Mouse (Mus musculus): ENCODE measurements around the gene Dpf2. TPM values are rescaled to one million over a fixed set of nuclear protein-coding genes. Genes with fewer than 3 reads are reported as not detected.

Gene Dpf2
- total and polyA plus RNA-seq, 2 experiments from 2014 or later = 61.4 to 91.8 TPM

GRCm38 (mm10) chr19:5849843-5850527 lies 62.8 kb downstream of the Dpf2 start:
- TF ChIP-seq CTCF (IDR thresholded peaks at IDR 0.05; ENCODE audit: low read depth) (peak; percentile 97), EP300 (IDR thresholded peaks at IDR 0.05; ENCODE audit: low read depth) (peak; percentile 99)
- H3K36me3 ChIP-seq (replicated peaks; ENCODE audit: control insufficient read depth, insufficient read depth, low read length) = peaks cover 17% of the 10 kb centered on the region
- DNase-seq (ENCODE audit: low spot score) = peak; percentile 90
- H3K27ac ChIP-seq (ENCODE audit: low read depth) = peak overlapping the region; percentile 99
- 21% methylated on average over 11 of the region's 11 CpGs for WGBS
- no peaks in the 10 kb centered on the region for H3K9me3 ChIP-seq (replicated peaks; ENCODE audit: control insufficient read depth, low read length)
- H3K27me3 ChIP-seq (ENCODE audit: control insufficient read depth, insufficient read depth, low read length) = no peaks in the 10 kb centered on the region
- peak overlapping the region; percentile 60 for H3K4me2 ChIP-seq (ENCODE audit: low read depth, low read length)
- H3K9ac ChIP-seq (replicated peaks; ENCODE audit: low read depth, low read length) = 0 out of 2 replicates have a peak overlapping the region, but pooled peaks have one; percentile 65
- peaks cover 58% of the 10 kb centered on the region for H3K4me1 ChIP-seq (ENCODE audit: control insufficient read depth, insufficient read depth)
- peak; percentile 22 for ATAC-seq (ENCODE audit: insufficient read depth, low read depth)
- H3K4me3 ChIP-seq (ENCODE audit: low read depth, low read length) = no peak overlapping the region

DNA sequence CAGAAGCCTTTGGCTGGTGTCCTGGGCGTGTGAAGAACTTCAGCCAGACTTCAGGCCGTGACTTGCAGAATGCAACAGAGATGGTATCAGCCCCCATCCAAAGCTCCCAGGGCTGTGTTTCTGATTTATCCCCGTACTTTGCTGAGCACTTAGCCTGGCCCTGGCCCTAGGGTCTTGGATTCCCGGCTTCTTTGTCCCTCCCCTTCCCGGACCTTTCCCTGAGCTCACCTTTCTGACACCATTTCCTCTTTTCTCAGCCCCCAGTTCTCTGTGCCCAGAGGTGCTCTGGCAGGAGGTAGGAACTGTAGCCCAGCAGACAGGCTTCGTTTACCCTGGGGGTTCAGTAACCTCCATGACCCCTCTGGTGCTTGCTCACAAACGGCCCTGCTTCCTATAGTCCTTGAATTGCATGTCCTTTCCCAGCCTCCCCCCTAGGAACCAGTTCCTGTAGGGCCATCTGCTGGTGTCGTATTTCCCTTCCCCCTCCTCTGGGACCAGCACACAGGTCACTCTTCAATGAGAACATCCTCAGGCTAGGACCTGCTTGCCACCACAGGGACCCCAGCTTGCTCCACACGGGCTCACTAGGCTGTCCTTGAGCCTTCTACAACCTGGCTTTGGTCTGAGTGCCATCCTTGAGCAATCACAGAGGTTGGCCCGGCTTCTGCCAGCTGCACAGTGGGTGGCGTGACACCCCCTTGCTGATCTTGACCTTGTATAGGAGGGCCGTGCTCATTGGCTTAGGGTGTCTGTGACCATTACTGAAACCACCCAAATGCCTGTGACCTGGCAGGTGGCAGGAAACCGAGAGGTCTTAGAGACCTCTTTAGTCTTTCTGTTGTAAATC lies 63.8 kb downstream of the Dpf2 start:
- ATAC-seq (ENCODE audit: insufficient read depth, low read depth) = no peak
- DNase-seq (ENCODE audit: low spot score) = peak; percentile 81
- Histone ChIP-seq H3K4me3 (ENCODE audit: low read depth, low read length) (peak overlapping the region; percentile 27), H3K36me3 (replicated peaks; ENCODE audit: control insufficient read depth, insufficient read depth, low read length) (peaks cover 11% of the 10 kb centered on the region; the same call in 1 of the 2 replicates), H3K27me3 (ENCODE audit: control insufficient read depth, insufficient read depth, low read length) (no peaks in the 10 kb centered on the region), H3K27ac (ENCODE audit: low read depth) (peak overlapping the region; percentile 99), H3K9me3 (replicated peaks; ENCODE audit: control insufficient read depth, low read length) (no peaks in the 10 kb centered on the region), H3K9ac (replicated peaks; ENCODE audit: low read depth, low read length) (peak overlapping the region; percentile 65), H3K4me2 (ENCODE audit: low read depth, low read length) (peak overlapping the region; percentile 60), H3K4me1 (ENCODE audit: control insufficient read depth, insufficient read depth) (peaks cover 65% of the 10 kb centered on the region)
- TF ChIP-seq CTCF (IDR thresholded peaks at IDR 0.05; ENCODE audit: low read depth) (peak; percentile 21; the same call in 1 of the 2 replicates), EP300 (IDR thresholded peaks at IDR 0.05; ENCODE audit: low read depth) (peak; percentile 58; the same call in 1 of the 2 replicates)
- WGBS = 25% methylated on average over 13 of the region's 13 CpGs

GRCm38 (mm10) chr19:5848032-5848825 lies 64.6 kb downstream of the Dpf2 start:
- peak; percentile 70 for DNase-seq (ENCODE audit: low spot score)
- H3K27me3 ChIP-seq (ENCODE audit: control insufficient read depth, insufficient read depth, low read length) = no peaks in the 10 kb centered on the region
- ATAC-seq (ENCODE audit: insufficient read depth, low read depth) = no peak
- WGBS = 17% methylated on average over 14 of the region's 14 CpGs
- peaks cover 10% of the 10 kb centered on the region; the same call in 1 of the 2 replicates for H3K36me3 ChIP-seq (replicated peaks; ENCODE audit: control insufficient read depth, insufficient read depth, low read length)
- no peak for TF ChIP-seq CTCF (IDR thresholded peaks at IDR 0.05; ENCODE audit: low read depth)
- TF ChIP-seq EP300 (IDR thresholded peaks at IDR 0.05; ENCODE audit: low read depth) = peak; percentile 14; the same call in 1 of the 2 replicates
- peak overlapping the region; percentile 99 for H3K27ac ChIP-seq (ENCODE audit: low read depth)
- H3K9me3 ChIP-seq (replicated peaks; ENCODE audit: control insufficient read depth, low read length) = no peaks in the 10 kb centered on the region
- H3K9ac ChIP-seq (replicated peaks; ENCODE audit: low read depth, low read length) = peak overlapping the region; percentile 65
- H3K4me1 ChIP-seq (ENCODE audit: control insufficient read depth, insufficient read depth) = peaks cover 73% of the 10 kb centered on the region
- peak overlapping the region; percentile 27 for H3K4me3 ChIP-seq (ENCODE audit: low read depth, low read length)
- H3K4me2 ChIP-seq (ENCODE audit: low read depth, low read length) = peak overlapping the region; percentile 60

GRCm38 (mm10) chr19:5847306-5847796 lies 65.5 kb downstream of the Dpf2 start:
- WGBS = 43% methylated on average over 4 of the region's 4 CpGs

More at GRCm38 (mm10) chr19:5847306-5847796, 65.5 kb downstream of the Dpf2 start:
- H3K36me3 ChIP-seq (replicated peaks; ENCODE audit: control insufficient read depth, insufficient read depth, low read length) = peaks cover 1% of the 10 kb centered on the region; the same call in 1 of the 2 replicates
- H3K27me3 ChIP-seq (ENCODE audit: control insufficient read depth, insufficient read depth, low read length) = no peaks in the 10 kb centered on the region
- DNase-seq (ENCODE audit: low spot score) = peak; percentile 28
- ATAC-seq (ENCODE audit: insufficient read depth, low read depth) = no peak
- H3K4me3 ChIP-seq (ENCODE audit: low read depth, low read length) = peak overlapping the region; percentile 47
- peak overlapping the region; percentile 99 for H3K27ac ChIP-seq (ENCODE audit: low read depth)
- H3K9me3 ChIP-seq (replicated peaks; ENCODE audit: control insufficient read depth, low read length) = no peaks in the 10 kb centered on the region
- peaks cover 77% of the 10 kb centered on the region for H3K4me1 ChIP-seq (ENCODE audit: control insufficient read depth, insufficient read depth)
- H3K4me2 ChIP-seq (ENCODE audit: low read depth, low read length) = peak overlapping the region; percentile 60
- TF ChIP-seq EP300 (IDR thresholded peaks at IDR 0.05; ENCODE audit: low read depth) = no peak
- TF ChIP-seq CTCF (IDR thresholded peaks at IDR 0.05; ENCODE audit: low read depth) = no peak
- peak overlapping the region; percentile 65 for H3K9ac ChIP-seq (replicated peaks; ENCODE audit: low read depth, low read length)
